Mouse (Mus musculus): ENCODE measurements around the gene Zc3h8.
A peak's percentile ranks its signal among the peaks of the same experiment; 100 is the strongest.

Zc3h8 gene

DNA sequence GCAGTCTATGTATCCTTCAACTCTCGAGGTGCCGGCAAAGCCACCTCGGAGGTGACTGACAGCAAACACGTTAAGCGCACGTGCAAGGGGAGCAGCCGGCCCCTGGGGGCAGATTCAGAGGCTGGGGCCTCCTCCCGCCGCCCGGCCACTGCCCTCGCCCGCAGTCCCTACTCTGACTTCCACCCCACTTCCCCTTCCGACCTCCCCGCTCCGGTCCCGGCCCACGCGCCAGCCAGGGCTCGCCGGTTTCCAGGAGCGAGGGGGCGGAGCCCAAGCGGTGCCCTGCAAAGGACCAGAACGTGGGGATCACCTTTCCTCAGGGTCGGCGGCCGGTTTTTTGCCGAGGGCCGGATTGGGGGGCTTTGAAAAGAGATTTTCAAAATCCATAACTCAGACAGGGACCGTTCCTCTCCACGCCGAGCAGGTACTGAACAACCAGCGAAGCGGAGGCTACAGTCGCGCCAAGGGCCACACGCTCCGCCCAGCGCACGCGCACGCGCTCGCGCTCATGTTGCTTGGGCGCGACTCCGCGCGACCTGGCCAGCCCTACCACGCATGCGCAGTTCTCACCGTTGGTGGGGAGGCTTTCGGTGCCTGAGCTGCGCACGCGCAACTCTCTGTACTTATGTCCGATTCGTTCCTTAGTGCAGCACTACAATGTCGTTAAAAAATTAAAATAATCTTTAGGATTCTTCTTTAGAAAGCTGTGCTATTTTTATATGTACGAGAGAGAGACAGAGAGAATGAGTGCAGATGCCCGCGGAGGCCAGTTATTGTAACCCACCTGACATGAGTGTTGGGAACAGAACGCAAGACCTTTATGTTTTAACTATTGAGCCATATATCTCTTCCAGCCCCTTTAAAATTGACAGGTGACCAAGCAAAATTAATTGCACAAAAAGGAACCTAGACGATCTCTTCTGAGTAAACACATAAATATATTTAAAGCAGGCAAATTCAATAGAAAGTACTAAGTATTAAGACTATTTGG, at the start of gene Zc3h8:
TSS of gene Zc3h8 (minus strand) at position 540 of the 991 bp plus-strand sequence.
- peak; percentile 92 for DNase-seq (ENCODE audit: low read depth, low spot score)

DNA sequence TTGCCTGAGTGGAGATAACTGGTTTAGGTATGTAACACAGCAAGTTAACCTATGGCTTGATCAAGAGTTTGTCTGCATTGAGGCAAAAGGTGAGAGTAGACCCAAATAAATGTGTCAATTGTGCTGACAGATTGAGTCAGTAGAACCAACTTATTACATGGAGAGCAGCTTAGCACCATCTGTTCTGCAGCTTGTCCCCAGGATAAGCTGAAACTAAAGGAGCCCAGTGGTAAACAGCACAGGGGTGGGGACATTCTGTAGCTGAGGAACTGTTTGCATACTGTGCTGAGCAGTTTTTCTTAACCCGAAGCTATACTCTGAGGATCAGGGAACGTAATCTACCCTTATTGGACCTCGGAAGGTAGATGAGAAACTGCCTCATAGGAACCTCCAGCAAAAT, 40.9 kb upstream of the Zc3h8 start:
- DNase-seq (ENCODE audit: low read depth, low spot score), result no peak

DNA sequence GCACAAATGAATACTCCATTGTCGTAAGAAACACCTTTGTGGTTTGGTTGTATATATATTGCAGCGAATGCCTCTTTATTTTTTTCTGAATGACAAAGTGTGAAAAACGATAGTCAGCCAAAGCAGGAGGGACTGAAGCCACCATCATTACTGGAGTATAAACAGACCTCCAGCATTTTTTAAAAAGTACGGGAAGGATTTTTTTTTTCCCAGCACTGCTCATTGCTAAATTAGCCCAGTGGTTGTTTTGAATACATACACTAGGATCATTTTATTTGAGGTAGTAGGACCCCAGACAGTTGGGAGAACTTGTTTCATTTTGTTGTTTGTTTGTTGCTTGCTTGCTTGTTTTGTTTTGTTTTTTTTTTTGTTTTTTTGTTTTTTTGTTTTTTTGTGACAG, 31.7 kb upstream of the Zc3h8 start:
- no peak for DNase-seq (ENCODE audit: low read depth, low spot score)

DNA sequence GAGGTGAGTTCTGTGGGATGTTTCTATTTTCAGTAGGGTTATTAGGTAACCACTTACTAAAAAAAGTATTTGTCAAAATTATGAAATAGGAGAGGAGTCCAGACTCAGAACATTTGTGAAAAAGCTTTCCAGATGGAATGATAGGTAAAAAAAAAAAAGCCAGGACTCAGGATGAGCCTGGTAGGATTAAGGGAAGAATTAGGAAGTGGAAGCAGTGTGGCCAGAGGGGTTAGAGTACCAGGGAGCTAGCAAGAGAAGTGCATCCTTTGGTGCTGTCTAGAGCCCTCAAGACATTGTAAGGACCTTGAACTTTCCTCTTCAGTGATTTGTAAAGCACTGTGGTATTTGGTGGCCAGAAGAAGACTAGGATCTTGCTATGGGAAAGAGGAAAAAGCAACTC, 28.4 kb upstream of the Zc3h8 start:
- DNase-seq (ENCODE audit: low read depth, low spot score), result no peak

DNA sequence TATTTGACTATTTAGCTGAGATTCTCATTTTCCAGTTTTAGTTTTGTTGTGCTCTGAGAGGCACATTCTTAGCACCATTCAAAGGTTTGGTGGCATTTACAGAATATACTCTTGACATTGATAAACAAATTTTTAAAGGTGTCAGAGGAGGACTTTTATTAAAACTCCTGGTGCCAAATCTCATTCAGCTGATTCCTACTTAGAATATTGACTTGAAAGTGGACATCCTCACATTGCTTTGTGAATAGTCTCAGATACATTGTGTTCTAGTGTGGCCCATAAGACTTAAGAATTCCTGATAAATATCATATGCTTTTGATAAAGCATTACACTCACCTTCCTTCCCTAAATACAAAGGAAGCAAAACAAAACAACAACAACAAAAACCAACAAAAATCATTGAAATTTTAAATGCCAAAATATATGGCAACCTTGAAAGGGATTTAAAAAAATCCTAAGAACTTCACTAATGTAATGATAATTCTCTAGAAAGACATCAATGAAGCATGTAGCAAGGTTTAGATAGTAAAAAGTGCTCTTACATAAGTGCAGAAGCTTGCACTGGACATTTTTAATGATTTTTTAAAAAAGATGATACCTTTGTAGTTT, 24.7 kb upstream of the Zc3h8 start:
- no peak for DNase-seq (ENCODE audit: low read depth, low spot score)

DNA sequence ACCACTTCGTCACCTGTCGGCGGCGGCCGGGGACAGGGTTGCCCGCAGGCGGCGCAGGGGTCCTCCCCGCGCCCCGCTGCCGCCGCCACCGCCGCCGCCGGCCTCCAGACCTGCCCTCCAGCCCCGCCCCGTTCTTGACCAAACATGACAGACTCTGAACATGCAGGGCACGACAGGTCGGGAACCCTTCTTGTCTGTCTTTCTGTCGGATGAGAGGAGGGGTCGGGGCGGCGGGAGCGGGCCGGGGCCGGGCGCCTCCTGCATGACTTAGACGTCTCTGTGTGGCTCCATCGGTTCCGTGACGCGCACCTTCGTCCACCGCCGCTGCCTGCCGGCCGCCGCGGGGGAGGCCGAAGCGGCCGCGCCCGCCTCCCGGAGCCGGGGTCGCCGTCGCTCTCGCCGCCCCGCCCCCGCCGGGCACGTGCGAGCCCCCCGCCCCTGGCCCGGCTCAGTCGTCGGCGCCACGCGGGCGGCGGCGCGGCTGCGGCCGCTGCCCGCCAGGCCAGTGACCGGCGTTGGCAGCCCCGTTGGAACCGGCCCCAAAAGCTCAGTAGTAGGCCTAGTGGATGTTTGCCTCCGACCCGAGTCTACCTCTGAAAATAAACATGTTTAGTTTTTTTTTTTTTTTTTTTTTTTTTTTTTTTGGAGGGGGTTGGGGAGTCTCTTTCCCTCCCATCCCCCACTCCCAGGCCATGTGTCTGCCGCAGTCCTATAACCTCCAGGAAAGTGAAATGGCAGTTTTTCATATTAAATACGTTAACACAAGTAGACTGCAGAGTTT, 24.0 kb upstream of the Zc3h8 start, which contains the start of gene Gm10762:
TSS of gene Gm10762 (minus strand) at position 65 of the 781 bp plus-strand sequence.
- peak; percentile 34 for DNase-seq (ENCODE audit: low read depth, low spot score)

DNA sequence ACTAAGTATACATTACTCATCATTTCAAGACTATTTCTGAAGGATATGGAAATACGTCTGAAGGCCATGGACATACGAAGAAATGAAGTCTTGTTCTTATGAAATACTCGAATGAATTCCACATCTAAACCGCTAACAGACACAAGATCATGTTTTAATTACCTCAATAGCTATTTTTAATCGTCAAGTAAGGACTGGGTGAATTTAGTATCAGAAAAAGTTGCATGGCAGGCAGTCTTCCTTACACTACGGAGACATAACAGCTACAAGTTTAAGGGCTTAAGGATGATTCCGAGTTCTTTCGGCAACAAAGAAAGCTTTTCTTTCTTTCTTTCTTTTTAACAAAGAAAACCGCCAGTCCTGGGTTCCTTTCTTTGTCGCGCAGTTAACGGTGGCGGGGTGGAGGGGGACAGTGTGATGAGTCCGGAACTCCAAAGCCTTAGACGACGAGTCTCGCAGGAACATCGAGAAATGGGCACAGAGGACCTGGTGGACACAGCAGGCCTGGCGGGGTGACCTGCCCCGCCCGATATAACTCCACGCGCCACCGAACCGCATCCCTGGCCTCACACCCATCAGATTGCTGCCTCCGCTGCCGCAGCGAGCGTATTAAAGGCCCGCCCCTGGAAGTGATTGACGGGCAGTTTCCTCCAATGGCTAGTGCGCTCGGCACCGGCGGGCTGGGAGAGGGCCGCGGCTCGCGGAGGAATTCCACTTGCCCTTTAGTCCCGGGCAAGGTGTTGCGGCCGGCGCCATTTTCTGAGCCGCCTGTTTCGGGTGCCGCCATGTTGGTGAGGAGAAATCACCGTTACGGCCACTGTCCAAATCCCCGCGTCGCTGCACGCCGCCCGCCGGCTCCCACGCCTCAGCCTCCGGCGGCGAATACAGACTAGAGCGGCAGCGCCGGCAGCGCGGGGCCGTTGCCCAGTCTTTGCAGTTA, 23.0 kb upstream of the Zc3h8 start, which contains the start of gene Zc3h6:
TSS of gene Zc3h6 (plus strand) at position 762 of the 940 bp plus-strand sequence.
- DNase-seq (ENCODE audit: low read depth, low spot score), result peak; percentile 98

DNA sequence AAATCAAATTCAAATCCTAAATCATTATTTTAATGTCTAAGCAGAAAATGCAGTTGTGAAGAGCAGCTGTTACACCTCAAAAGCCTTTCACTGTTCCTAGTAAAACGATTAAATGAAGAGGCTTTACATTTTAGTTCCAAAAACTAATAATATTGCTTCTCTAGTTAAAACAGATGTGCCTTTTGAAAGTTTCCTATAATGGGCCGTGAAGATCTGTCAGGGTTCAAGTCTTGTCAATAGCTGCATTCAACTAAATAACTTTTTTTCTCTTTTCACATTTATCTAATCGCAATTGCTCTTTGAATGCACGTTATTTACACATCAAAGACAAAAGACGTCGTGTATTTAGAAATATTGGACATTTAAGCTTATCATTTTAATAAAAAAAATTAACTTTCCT, 22.4 kb upstream of the Zc3h8 start:
- no peak for DNase-seq (ENCODE audit: low read depth, low spot score)

DNA sequence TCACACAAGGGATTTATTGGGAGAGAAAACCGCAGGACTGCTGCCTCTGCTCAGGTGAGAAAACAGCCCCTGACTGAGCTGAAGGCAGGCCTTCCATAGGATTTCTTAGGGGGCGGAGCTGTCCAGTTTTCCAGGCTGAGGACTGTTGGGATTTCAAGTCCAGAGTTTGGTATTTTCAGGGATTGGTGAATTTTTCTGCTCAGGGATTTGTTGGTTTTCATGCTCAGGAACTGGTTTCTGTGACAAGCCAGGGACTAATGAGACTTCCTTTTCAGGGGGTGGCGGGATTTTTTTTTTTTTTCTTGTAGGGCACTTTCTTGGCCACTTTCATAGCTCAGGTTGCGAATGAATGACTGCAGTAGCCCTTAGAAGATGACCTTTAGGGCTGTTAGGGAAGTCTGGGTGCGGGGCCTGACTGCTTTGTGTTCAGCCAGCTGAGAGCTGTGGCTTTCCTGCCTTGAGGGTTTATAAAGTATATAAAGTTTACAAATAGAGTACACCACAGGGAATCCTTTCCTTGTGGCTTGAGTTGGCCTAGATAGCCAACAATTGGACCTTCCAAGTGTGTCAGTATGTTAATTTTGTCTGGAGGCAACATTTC, 21.7 kb upstream of the Zc3h8 start:
- no peak for DNase-seq (ENCODE audit: low read depth, low spot score)

DNA sequence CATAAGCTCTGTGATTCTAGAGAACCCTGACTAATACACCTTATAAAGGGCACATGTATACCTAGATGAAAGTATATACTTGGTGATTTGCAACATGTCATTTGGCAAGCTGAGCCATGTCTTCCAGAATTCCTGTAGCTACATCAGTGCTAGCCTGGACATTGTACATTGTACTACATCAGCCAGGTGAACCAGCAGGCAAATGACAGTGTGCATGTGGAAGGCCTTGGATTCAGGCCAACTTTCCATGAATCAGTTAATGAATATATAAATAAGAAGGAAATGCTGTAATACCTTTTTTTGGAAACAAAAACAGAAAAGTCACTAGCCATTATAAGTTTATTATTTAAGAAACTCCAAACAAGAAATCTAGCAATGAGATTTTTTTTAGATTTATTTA, 10.3 kb upstream of the Zc3h8 start:
- DNase-seq (ENCODE audit: low read depth, low spot score), result no peak

DNA sequence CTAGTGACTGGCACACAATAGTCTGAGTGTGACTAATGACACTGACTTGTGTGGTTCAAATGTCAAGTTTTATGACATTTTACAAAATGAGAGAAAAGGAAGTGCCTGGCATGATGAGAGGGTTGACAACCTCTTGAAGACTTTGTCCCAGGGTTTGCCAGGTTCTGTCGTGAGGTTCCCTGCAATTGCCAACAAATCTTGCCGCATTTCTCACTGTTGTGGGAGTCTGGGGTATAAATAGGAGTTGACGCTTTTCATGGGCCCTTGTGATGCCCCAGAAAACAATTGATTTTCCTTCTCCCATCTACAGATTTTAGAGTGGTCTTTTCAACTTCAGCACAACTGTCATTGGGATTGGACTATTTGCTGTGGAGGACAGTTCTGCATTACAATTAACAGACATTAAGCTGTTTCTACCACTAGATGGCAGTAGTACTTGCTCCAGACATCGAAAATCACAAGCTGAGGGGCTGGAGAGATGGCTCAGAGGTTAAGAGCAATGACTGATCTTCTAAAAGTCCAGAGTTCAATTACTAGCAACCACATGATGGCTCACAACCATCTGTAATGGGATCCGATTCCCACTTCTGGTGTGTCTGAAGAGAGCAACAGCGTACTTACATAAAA, 4.2 kb upstream of the Zc3h8 start:
- peak; percentile 37 for DNase-seq (ENCODE audit: low read depth, low spot score)

DNA sequence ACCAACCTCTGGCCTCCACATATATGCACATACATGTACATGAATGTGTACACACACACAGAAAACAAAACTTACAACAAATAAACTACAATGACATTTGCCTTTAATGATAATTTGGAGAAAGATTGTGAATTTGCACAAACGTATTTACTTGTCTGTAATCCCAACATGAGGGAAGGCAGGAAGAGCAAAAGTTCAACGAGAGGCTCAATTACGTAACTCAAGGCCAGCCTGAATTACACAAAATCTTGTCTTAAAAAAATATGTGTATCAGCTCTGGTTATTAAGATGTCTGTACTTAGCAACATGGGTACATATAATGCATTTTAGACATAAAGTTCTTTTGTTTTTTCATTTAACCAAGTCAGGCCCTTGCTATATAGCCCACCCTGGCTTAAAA, 7.6 kb downstream of the Zc3h8 start:
- DNase-seq (ENCODE audit: low read depth, low spot score), result no peak

DNA sequence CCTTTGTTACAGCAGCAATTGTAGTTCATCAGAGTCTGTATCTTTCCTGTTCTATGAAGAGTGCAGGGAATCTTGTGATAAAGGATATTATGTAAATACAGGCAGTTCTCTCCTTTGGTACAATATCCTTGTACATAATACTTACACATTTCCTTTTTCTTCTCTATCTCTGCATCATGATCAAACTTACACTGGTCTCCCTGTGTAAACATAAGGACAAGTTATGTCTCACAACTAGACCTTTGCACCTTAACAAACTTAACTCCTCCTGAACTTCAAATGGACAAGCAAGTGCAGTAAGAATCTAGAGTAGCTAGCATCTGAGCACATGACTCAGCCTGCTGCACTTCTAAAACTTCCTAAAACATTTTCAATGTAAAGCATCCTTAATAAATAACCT, 13.2 kb downstream of the Zc3h8 start:
- DNase-seq (ENCODE audit: low read depth, low spot score), result no peak

DNA sequence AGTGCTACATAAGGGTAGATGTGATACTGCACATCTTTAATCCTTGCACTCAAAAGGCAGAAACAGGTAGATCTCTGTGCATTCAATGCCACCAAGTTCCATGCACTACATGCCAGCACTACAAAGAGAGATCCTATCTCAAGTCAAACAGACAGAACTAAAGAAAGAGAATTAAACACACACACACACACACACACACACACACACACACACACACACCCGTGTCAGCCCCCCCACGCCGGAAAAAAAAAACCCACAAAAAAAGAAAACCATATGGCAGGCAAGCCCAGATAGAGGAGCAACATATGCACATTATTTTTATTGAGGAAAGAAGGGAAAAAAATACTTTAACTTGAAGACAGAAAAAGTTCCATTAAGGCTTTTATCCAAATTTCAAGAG, 15.4 kb downstream of the Zc3h8 start:
- DNase-seq (ENCODE audit: low read depth, low spot score), result no peak

DNA sequence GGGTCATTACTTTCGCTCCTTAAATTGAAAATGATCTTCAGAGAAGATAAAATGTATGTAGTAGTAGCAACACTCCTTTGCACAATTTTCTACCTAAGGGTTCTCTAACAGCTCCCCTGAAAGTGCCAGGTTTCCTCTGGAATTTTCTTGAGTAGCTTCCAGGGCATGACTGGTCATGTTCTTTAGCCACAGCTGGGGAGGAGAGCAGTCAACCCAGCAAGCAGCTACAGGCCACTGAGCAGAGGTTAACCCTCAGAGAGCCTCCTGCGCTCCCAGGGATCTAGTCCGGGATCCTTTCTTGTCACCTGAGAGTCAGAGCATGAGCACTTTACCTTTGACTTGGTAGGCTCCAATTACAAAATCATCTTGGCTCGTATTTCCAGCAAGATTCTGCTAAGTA, 19.1 kb downstream of the Zc3h8 start:
- no peak for DNase-seq (ENCODE audit: low read depth, low spot score)

DNA sequence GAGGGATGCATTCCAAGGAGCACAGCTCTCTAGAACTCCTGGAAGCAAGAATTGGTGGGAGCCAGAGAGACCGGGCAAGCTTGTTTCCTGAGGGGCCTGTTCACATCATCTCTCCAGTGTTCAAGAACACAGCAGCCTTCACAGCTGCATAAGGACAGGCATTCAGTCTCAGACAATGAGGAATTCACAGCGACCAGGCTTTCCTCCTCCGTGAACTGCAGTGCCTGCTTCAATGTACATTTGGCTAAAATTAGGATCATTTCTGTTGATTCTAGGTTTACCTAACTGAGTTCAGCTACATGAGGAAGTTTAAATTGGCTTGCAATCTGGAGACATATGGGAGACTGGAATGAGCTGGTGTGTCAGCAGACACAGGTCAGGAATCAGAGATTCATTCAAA, 27.3 kb downstream of the Zc3h8 start:
- no peak for DNase-seq (ENCODE audit: low read depth, low spot score)

DNA sequence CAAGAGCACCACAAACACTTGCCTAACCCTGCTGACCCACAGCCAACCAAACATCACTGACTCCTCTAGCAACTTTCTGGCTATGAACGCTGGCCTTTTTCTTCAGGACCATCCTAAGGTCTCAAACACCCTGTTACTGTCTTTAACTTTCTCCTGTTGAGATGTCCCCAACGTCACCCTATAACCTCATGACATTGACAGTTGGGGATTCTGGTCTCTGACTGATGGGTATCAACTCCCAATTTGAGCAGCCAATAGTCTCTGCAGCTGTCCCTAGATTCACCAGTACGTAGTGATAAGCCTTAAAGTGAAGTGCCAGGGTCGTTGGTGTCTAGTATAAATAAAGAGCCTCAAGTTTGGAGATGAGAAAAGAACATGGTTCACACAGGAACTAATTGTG, 28.9 kb downstream of the Zc3h8 start:
- DNase-seq (ENCODE audit: low read depth, low spot score), result no peak

DNA sequence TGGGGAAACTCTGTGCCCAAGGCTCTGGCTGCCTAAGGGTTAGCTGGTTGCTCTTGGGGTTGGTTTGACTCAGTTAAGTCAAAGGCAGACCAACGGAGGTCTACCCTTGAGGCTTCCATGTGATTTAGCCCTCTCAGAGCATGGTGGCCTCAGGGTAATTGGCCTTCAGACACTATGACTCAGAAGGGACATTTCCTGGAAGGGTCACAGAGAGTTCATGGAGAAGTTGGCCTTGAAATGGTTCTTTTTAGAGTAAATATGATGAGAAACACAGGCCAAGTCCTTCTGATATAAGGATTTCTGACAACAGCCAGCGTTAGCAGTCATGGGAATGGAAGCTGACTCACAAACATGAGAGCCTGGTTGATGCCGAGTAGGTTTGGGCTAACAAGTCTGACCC, 40.2 kb downstream of the Zc3h8 start:
- no peak for DNase-seq (ENCODE audit: low read depth, low spot score)

DNA sequence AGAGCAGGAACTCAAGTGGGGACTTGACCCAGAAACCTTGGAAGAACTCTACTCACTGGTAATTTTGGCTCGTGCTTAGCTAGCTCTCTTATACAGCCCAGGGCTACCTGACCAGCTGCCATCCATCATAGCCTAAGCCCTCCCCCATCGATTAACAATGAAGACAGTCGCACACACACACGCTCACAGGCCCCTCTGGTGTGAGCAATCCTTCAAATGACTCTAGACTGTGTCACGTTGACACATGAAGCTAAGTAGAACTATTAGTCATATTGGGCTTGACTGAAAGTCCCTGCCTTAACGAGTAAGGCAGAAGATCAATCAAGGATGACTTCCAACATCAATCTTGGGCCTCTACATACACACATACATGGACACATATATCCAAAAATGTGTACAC, 41.0 kb downstream of the Zc3h8 start:
- DNase-seq (ENCODE audit: low read depth, low spot score), result no peak

DNA sequence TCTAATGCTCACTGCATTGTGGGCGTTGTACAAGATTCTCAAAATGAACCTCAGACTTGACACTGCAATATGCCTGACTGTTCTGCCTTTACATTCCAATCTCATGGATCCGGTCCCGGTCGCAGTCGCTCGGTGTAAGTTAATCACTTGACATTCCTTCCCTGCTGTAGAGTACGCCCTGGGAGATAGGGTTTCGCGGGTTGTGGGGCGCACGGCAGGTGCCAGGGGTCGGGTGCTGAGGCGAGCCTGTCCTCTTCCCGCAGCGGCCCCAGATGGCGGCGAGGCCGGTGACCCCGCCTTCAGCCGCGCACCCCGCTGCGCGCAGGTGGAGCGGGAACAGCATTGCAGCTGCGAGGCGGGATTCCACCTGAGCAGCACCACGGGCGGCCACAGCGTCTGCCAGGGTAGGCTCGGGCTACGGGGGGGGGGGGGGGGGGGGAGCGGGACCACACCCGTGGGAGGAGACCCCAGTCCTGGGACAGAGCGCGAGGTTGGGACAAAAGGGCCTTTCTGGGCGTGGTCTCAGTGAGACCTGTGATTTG, 51.6 kb downstream of the Zc3h8 start:
- DNase-seq (ENCODE audit: low read depth, low spot score), result no peak

Data from retina, adult 2 months (tissue).